Mouse (Mus musculus): Measurements from ENCODE around the gene Bspry. TPM values are rescaled to one million over a fixed set of nuclear protein-coding genes. Genes with fewer than 3 reads are reported as not detected.

Gene Bspry
- 0.15 and 0.27 TPM in 2 replicates for polyA plus RNA-seq (2015; fragmentation: Nextera tagmentation; extraction: Ambion mirVana)

DNA sequence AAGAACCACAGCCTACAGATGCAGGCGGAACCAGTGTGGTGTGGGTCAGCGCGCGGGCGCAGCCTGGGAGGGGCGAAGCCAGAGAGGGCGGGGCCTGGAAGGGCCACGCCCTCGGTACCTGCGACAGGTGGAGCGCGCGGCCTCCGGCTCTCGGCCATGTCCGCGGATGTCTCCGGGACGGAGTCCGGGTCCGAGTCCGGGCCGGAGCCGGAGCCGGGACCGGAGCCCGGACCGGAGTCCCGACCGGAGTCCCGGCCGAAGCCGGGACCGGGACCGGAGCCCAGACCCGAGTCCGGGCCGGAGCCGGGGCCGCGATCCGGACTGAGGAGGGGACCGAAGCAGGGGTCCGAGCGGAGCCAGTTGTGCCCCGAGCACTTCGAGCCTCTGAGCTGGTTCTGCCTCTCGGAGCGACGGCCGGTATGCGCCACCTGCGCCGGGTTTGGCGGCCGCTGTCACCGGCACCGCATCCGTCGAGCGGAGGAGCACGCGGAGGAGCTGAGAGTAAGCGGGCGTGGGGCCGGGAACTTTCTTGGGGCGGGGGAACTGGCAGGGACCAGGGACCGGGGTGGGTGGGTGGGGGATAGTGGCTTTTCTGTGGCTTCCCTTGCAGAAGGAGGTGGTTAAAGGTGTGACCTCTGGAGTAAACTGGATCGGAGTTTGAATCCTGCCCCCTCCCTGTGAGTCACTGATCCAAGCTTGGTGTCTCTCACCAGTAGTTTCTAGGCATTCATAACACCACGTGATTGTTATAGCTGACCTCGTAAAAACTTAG, at the start of gene Bspry:
Gene Bspry, plus strand, starts transcription at position 117 of the 772 bp plus-strand sequence.
- Histone ChIP-seq H3K4me2 (ENCODE audit: low read depth, low read length) (peak within 1 kb of the TSS; percentile 85), H3K36me3 (ENCODE audit: control insufficient read depth, insufficient read depth) (no peaks in the 10 kb centered on the region), H3K4me1 (ENCODE audit: control insufficient read depth, low read depth, low read length) (peaks cover 10% of the 10 kb centered on the region), H3K4me3 (ENCODE audit: low read depth, low read length) (peak within 1 kb of the TSS; percentile 56), H3K9ac (ENCODE audit: low read depth, low read length) (no peak within 1 kb of the TSS; the same call in 1 of the 2 replicates), H3K27ac (ENCODE audit: low read length) (no peak within 1 kb of the TSS), H3K9me3 (replicated peaks; ENCODE audit: control insufficient read depth, low read length) (no peaks in the 10 kb centered on the region), H3K27me3 (ENCODE audit: control insufficient read depth, insufficient read depth, low read depth, low read length) (peaks cover 33% of the 10 kb centered on the region)
- WGBS (ENCODE audit: insufficient replicate concordance): 2% methylated on average over 71 of the region's 71 CpGs
- ATAC-seq (ENCODE audit: low read depth): peak; percentile 71

DNA sequence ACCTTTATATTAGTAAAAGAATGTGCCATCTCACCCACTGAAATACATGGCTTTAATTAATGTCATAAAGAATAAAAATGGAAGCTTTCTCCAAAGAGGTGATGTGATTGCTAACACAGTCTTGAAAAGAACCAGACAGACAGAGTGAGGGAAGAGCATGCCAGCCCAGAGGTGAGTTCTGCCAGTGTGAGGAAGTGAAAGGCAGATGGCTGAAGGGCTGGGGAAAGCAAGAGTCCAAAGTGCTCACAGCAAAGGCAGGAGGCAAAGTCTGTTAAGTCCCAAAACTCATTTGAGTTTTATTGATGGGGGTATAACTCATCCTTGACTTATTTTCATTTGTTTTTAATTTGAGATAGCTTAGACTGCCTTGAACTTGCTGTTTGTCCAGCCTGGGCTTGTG, 49.2 kb upstream of the Bspry start:
- H3K9me3 ChIP-seq (replicated peaks; ENCODE audit: control insufficient read depth, low read length): no peaks in the 10 kb centered on the region
- no peaks in the 10 kb centered on the region for H3K27me3 ChIP-seq (ENCODE audit: control insufficient read depth, insufficient read depth, low read depth, low read length)
- H3K36me3 ChIP-seq (ENCODE audit: control insufficient read depth, insufficient read depth): no peaks in the 10 kb centered on the region
- ATAC-seq (ENCODE audit: low read depth): no peak
- no peak overlapping the region for H3K4me3 ChIP-seq (ENCODE audit: low read depth, low read length)
- no peak overlapping the region for H3K4me2 ChIP-seq (ENCODE audit: low read depth, low read length)
- H3K4me1 ChIP-seq (ENCODE audit: control insufficient read depth, low read depth, low read length): peaks cover 13% of the 10 kb centered on the region
- H3K9ac ChIP-seq (ENCODE audit: low read depth, low read length): no peak overlapping the region
- H3K27ac ChIP-seq (ENCODE audit: low read length): no peak overlapping the region

DNA sequence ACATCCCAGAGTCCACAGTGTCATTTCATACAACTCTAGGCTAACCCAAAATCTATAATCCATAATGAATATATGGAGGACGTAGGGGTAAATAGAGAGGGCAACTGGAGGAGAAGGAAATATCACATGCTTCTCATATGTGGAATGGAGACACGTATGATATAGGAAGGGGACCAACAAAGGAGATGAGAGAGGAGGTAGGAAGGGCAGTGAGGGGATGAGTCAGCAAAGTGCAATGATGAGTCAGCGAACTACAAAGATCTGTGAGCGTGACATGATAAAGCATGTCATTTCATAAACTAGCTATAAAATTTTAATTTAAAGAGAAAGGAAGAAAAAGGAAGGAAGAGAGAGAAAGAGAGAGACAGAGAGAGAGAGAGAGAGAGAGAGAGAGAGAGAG, 48.3 kb upstream of the Bspry start:
- Histone ChIP-seq H3K4me3 (ENCODE audit: low read depth, low read length) (no peak overlapping the region), H3K9me3 (replicated peaks; ENCODE audit: control insufficient read depth, low read length) (no peaks in the 10 kb centered on the region), H3K36me3 (ENCODE audit: control insufficient read depth, insufficient read depth) (no peaks in the 10 kb centered on the region), H3K9ac (ENCODE audit: low read depth, low read length) (no peak overlapping the region), H3K4me2 (ENCODE audit: low read depth, low read length) (no peak overlapping the region), H3K27ac (ENCODE audit: low read length) (peak overlapping the region; percentile 52), H3K27me3 (ENCODE audit: control insufficient read depth, insufficient read depth, low read depth, low read length) (no peaks in the 10 kb centered on the region), H3K4me1 (ENCODE audit: control insufficient read depth, low read depth, low read length) (peaks cover 13% of the 10 kb centered on the region)
- 30% methylated on average over 4 of the region's 4 CpGs for WGBS (ENCODE audit: insufficient replicate concordance)
- ATAC-seq (ENCODE audit: low read depth): peak; percentile 80

DNA sequence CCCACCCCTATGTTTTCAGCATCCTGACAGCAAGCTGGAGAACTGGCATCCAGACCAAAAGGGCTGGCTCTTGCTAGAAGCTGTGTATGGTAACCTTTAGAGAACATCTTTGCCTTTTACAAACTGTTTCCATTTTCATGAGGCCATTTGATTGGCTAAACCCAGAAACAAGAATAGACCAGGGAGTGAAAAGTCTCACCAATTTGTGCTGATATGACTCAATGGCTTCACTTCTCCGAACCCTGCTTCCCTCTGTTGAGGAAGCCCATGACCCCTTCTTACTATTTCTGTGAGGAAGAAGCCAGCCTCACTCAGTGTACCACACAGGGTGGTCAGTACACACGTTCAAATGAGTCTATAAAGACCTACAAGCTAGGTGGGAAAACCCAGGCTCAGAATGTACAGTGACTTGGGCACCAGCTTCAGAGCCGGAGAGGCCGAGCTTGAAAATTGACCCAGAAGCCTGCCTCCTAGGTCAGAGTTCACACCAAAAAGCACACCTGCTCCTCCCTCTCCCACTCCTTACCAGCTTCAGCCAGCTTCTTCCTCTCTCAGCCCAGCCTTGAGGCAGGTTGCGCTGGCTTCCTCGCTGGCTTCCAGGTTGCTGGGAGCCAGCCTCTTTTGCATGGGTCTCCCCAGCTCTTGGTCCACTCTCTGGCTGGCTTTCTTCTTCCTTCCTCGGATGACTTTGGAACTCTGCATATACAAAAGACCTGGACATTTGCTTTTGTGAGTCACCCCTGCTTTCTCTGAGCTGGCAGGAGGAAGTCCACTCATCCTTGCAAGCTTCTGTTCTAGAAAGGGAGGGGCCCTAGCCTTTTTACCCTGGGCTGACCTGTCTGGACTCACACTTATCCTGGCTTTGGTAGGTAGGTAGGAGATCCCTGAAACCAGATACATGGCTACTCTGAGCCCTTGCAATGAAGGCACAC, 45.6 kb upstream of the Bspry start:
- H3K4me2 ChIP-seq (ENCODE audit: low read depth, low read length): no peak overlapping the region
- peaks cover 13% of the 10 kb centered on the region for H3K4me1 ChIP-seq (ENCODE audit: control insufficient read depth, low read depth, low read length)
- H3K9ac ChIP-seq (ENCODE audit: low read depth, low read length): no peak overlapping the region
- no peak for ATAC-seq (ENCODE audit: low read depth)
- no peak overlapping the region for H3K27ac ChIP-seq (ENCODE audit: low read length)
- no peaks in the 10 kb centered on the region for H3K9me3 ChIP-seq (replicated peaks; ENCODE audit: control insufficient read depth, low read length)
- H3K27me3 ChIP-seq (ENCODE audit: control insufficient read depth, insufficient read depth, low read depth, low read length): no peaks in the 10 kb centered on the region
- WGBS (ENCODE audit: insufficient replicate concordance): 67% methylated on average over 7 of the region's 7 CpGs
- H3K36me3 ChIP-seq (ENCODE audit: control insufficient read depth, insufficient read depth): no peaks in the 10 kb centered on the region
- H3K4me3 ChIP-seq (ENCODE audit: low read depth, low read length): no peak overlapping the region

DNA sequence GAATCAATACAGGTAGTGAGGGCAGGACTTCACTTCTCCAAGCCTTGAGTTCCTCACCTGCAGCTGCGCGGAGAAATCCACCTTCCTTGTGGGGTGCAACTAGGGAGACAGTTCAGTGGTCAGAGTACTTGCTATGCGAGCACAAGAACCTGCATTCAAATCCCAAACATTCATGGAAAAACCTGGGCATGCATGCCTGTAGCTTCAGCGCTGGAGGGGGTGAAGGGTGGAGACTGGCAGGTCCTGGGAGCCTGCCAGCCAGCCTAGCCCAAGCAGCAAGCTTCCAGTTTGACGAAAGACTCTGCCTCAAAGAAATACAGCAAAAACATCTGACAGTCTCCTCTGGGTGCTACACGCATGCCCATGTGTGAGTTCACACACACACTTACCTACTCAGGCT, 44.8 kb upstream of the Bspry start, which contains the start of gene Rnf183:
Gene Rnf183, minus strand, starts transcription at position 172 of the 400 bp plus-strand sequence.
- Histone ChIP-seq H3K27me3 (ENCODE audit: control insufficient read depth, insufficient read depth, low read depth, low read length) (no peaks in the 10 kb centered on the region), H3K36me3 (ENCODE audit: control insufficient read depth, insufficient read depth) (no peaks in the 10 kb centered on the region), H3K9me3 (replicated peaks; ENCODE audit: control insufficient read depth, low read length) (no peaks in the 10 kb centered on the region), H3K4me3 (ENCODE audit: low read depth, low read length) (no peak within 1 kb of the TSS), H3K4me1 (ENCODE audit: control insufficient read depth, low read depth, low read length) (peaks cover 13% of the 10 kb centered on the region), H3K27ac (ENCODE audit: low read length) (no peak within 1 kb of the TSS), H3K4me2 (ENCODE audit: low read depth, low read length) (no peak within 1 kb of the TSS), H3K9ac (ENCODE audit: low read depth, low read length) (no peak within 1 kb of the TSS)
- no peak for ATAC-seq (ENCODE audit: low read depth)
- 69% methylated on average over 6 of the region's 6 CpGs for WGBS (ENCODE audit: insufficient replicate concordance)

DNA sequence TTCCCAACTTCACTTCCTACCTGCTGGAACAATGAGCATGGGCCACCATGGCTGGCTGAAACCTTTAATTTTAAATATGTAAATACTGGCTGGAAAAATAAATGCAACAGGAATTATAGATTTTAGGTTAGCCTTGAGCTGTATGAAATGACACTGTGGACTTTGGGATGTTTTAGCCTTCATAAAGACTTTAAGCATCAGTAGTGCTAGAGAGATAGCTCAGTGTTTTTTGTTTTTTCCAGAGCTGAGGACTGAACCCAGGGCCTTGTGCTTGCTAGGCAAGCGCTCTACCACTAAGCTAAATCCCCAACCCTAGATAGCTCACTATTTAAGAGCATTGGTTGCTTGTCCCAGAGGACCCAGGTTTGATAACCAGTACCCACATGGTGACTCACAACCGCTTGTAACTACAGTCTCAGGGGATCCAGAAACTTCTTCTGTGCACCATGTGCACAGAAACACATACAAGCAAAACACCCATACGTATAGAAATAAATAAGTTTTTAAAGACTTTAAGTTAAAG, 42.5 kb upstream of the Bspry start:
- no peaks in the 10 kb centered on the region for H3K36me3 ChIP-seq (ENCODE audit: control insufficient read depth, insufficient read depth)
- H3K4me3 ChIP-seq (ENCODE audit: low read depth, low read length): no peak overlapping the region
- H3K27me3 ChIP-seq (ENCODE audit: control insufficient read depth, insufficient read depth, low read depth, low read length): no peaks in the 10 kb centered on the region
- H3K9ac ChIP-seq (ENCODE audit: low read depth, low read length): no peak overlapping the region
- H3K4me2 ChIP-seq (ENCODE audit: low read depth, low read length): no peak overlapping the region
- no peak overlapping the region for H3K27ac ChIP-seq (ENCODE audit: low read length)
- no peak for ATAC-seq (ENCODE audit: low read depth)
- H3K9me3 ChIP-seq (replicated peaks; ENCODE audit: control insufficient read depth, low read length): no peaks in the 10 kb centered on the region
- 62% methylated on average over 3 of the region's 3 CpGs for WGBS (ENCODE audit: insufficient replicate concordance)
- peaks cover 1% of the 10 kb centered on the region for H3K4me1 ChIP-seq (ENCODE audit: control insufficient read depth, low read depth, low read length)

DNA sequence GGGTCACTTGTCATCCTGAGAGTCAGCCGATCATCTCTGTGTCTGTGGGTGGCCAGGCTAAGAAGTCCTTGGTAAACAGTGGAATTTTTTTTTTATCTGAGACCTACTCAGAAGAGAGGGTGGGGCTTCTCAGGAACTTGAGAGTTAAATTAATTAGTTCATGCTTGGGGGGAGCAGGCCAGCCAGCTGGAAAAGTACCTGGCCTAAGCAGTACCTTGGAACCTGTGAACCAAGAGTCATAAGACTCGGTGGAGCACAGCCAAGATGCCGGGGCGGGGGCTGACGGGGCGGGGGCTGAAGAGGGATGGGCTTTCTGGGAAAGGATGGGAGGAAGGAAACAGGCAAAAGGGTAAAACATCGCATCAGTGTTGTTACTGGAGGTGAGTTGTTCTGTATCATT, 42.0 kb upstream of the Bspry start:
- no peak for ATAC-seq (ENCODE audit: low read depth)
- Histone ChIP-seq H3K9ac (ENCODE audit: low read depth, low read length) (no peak overlapping the region), H3K4me3 (ENCODE audit: low read depth, low read length) (no peak overlapping the region), H3K36me3 (ENCODE audit: control insufficient read depth, insufficient read depth) (no peaks in the 10 kb centered on the region), H3K9me3 (replicated peaks; ENCODE audit: control insufficient read depth, low read length) (no peaks in the 10 kb centered on the region), H3K4me2 (ENCODE audit: low read depth, low read length) (no peak overlapping the region), H3K27ac (ENCODE audit: low read length) (no peak overlapping the region), H3K4me1 (ENCODE audit: control insufficient read depth, low read depth, low read length) (no peaks in the 10 kb centered on the region), H3K27me3 (ENCODE audit: control insufficient read depth, insufficient read depth, low read depth, low read length) (no peaks in the 10 kb centered on the region)
- 65% methylated on average over 7 of the region's 7 CpGs for WGBS (ENCODE audit: insufficient replicate concordance)

DNA sequence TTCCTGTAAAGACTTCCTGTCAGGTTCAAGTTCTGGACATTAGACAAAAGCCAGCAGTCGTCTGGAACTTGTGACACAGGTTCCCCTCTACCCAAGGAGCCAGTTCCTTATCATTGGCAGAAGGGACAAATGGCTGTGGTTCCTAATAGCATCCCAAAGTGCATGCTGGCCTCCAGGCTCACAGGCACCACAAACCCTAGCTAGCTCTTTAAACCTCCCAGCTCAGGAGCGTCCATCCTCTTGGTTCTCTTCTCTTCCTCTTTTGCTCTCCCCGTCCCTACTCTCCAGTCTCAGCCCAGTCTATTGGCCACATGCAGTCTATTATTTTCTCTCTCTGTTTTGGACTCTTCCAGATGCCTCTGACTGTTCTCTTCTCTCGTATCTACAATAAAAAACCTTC, 40.1 kb upstream of the Bspry start:
- H3K9ac ChIP-seq (ENCODE audit: low read depth, low read length): no peak overlapping the region
- WGBS (ENCODE audit: insufficient replicate concordance): 26% methylated on average over 4 of the region's 4 CpGs
- no peak for ATAC-seq (ENCODE audit: low read depth)
- no peaks in the 10 kb centered on the region for H3K9me3 ChIP-seq (replicated peaks; ENCODE audit: control insufficient read depth, low read length)
- H3K27me3 ChIP-seq (ENCODE audit: control insufficient read depth, insufficient read depth, low read depth, low read length): no peaks in the 10 kb centered on the region
- H3K4me1 ChIP-seq (ENCODE audit: control insufficient read depth, low read depth, low read length): no peaks in the 10 kb centered on the region
- no peak overlapping the region for H3K4me3 ChIP-seq (ENCODE audit: low read depth, low read length)
- H3K27ac ChIP-seq (ENCODE audit: low read length): no peak overlapping the region
- no peaks in the 10 kb centered on the region for H3K36me3 ChIP-seq (ENCODE audit: control insufficient read depth, insufficient read depth)
- no peak overlapping the region for H3K4me2 ChIP-seq (ENCODE audit: low read depth, low read length)

All from liver, embryonic 16.5 days (tissue).